Mouse (Mus musculus) liver, postnatal 0 days (tissue): ENCODE measurements around the gene Grhl3.

Source experiments
- CTCF ChIP-seq: sonication (generic); IDR thresholded peaks from 2 replicates; pipeline ENCODE4 v1.5.1; 2016; ENCODE audit warnings: antibody characterized with exemption, low read depth
- EP300 ChIP-seq: IDR thresholded peaks from 2 replicates; pipeline ENCODE4 v1.6.1; 2016; ENCODE audit warnings: antibody characterized with exemption, low read depth, mild to moderate bottlenecking

- TF ChIP-seq CTCF (no peak), EP300 (no peak)
Observed at GRCm38 (mm10) chr4:135505794-135506193, 67.6 kb downstream of the Grhl3 start.
